Mouse (Mus musculus): ENCODE data around the gene Slc9a2. TPM values are rescaled to one million over a fixed set of nuclear protein-coding genes. Genes with fewer than 3 reads are reported as not detected.
"Not testable (repeated sequence)": the region's sequence is repeated elsewhere in the genome, so short reads cannot be mapped to it uniquely, and the experiment has no call there.

Slc9a2 gene
- 1 to 10 TPM; 2.7 to 2.9 TPM for total RNA-seq (2021)
- long read RNA-seq, experiment 1, full-length matches to known transcripts, result 2 of 3 reads
- long read RNA-seq, experiment 1, partial matches to known transcripts, result 1 of 3 reads
- long read RNA-seq, experiment 1, other reads (novel, unspliced or antisense), result 0 of 3 reads
- long read RNA-seq, experiment 2, full-length matches to known transcripts, result 2 of 3 reads
- long read RNA-seq, experiment 2, partial matches to known transcripts, result 1 of 3 reads
- long read RNA-seq, experiment 2, other reads (novel, unspliced or antisense), result 0 of 3 reads

- no peak for DNase-seq (ENCODE audit: low spot score in 2 of 2)
- intact Hi-C loops (cut with DNase I), result no loop called here
These were observed at the start of gene Slc9a2 for GRCm38 (mm10) chr1:40680067-40680867. Gene Slc9a2, plus strand, starts transcription at chr1:40680574.

- DNase-seq (ENCODE audit: low spot score in 2 of 2), result no peak
- intact Hi-C loops (cut with DNase I), result no loop called here
These were observed 47.8 kb upstream of the Slc9a2 start for GRCm38 (mm10) chr1:40632407-40633062.

GRCm38 (mm10) chr1:40634608-40635007 is 45.8 kb upstream of the Slc9a2 start:
- intact Hi-C loops (cut with DNase I), result no loop called here
- DNase-seq (ENCODE audit: low spot score in 2 of 2), result no peak

GRCm38 (mm10) chr1:40648234-40648633 is 32.1 kb upstream of the Slc9a2 start:
- DNase-seq (ENCODE audit: low spot score in 2 of 2), result no peak
- intact Hi-C loops (cut with DNase I), result no loop called here

GRCm38 (mm10) chr1:40650803-40651497 is 29.4 kb upstream of the Slc9a2 start:
- intact Hi-C loops (cut with DNase I), result loop anchor here (10.0 kb wide), 1 partner anchor 276 kb away; no protein-coding TSS in a partner anchor
- DNase-seq (ENCODE audit: low spot score in 2 of 2), result no peak

GRCm38 (mm10) chr1:40657035-40657434 is 23.3 kb upstream of the Slc9a2 start:
- no peak for DNase-seq (ENCODE audit: low spot score in 2 of 2)

GRCm38 (mm10) chr1:40657978-40658496 is 22.3 kb upstream of the Slc9a2 start:
- intact Hi-C loops (cut with DNase I), result loop anchor here (5.0 to 10.0 kb wide), 2 partner anchors 81 to 283 kb away; no protein-coding TSS in a partner anchor
- DNase-seq (ENCODE audit: low spot score in 2 of 2), result peak; percentile 77 to 81

More at GRCm38 (mm10) chr1:40657035-40657434, 23.3 kb upstream of the Slc9a2 start:
- intact Hi-C loops (cut with DNase I), result loop anchor here (5.0 to 10.0 kb wide), 2 partner anchors 80 to 282 kb away; no protein-coding TSS in a partner anchor

GRCm38 (mm10) chr1:40659017-40659416 is 21.4 kb upstream of the Slc9a2 start:
- DNase-seq (ENCODE audit: low spot score in 2 of 2), result no peak
- intact Hi-C loops (cut with DNase I), result loop anchor here (5.0 to 10.0 kb wide), 2 partner anchors 82 to 284 kb away; no protein-coding TSS in a partner anchor

- intact Hi-C loops (cut with DNase I), result loop anchor here (5.0 to 10.0 kb wide), 2 partner anchors 82 to 285 kb away; no protein-coding TSS in a partner anchor
- DNase-seq (ENCODE audit: low spot score in 2 of 2), result no peak
These were observed 20.9 kb upstream of the Slc9a2 start for GRCm38 (mm10) chr1:40659496-40659895.

- intact Hi-C loops (cut with DNase I), result no loop called here
- DNase-seq (ENCODE audit: low spot score in 2 of 2), result no peak
These were observed 19.5 kb upstream of the Slc9a2 start for GRCm38 (mm10) chr1:40660838-40661237.

- intact Hi-C loops (cut with DNase I), result no loop called here
These were observed 14.7 kb upstream of the Slc9a2 start for GRCm38 (mm10) chr1:40665401-40666370.

GRCm38 (mm10) chr1:40667442-40667841 is 12.9 kb upstream of the Slc9a2 start:
- intact Hi-C loops (cut with DNase I); DNase-seq (ENCODE audit: low spot score in 2 of 2): not testable (repeated sequence)

More at GRCm38 (mm10) chr1:40665401-40666370, 14.7 kb upstream of the Slc9a2 start:
- no peak for DNase-seq (ENCODE audit: low spot score in 2 of 2)

- intact Hi-C loops (cut with DNase I), result no loop called here
- no peak for DNase-seq (ENCODE audit: low spot score in 2 of 2)
These were observed 10.3 kb upstream of the Slc9a2 start for GRCm38 (mm10) chr1:40670025-40670424.

GRCm38 (mm10) chr1:40671490-40671889 is 8.9 kb upstream of the Slc9a2 start:
- no peak for DNase-seq (ENCODE audit: low spot score in 2 of 2)
- intact Hi-C loops (cut with DNase I), result no loop called here

GRCm38 (mm10) chr1:40677306-40677705 is 3.1 kb upstream of the Slc9a2 start:
- intact Hi-C loops (cut with DNase I), result no loop called here
- no peak for DNase-seq (ENCODE audit: low spot score in 2 of 2)

GRCm38 (mm10) chr1:40680868-40681698 is 709 bp downstream of the Slc9a2 start:
- intact Hi-C loops (cut with DNase I), result no loop called here
- peak; percentile 18 to 32 for DNase-seq (ENCODE audit: low spot score in 2 of 2)

All from left cerebral cortex, postnatal 14 days (tissue).